ENCODE assay signal across 19 mouse cellular contexts in genomic region chr3:133364138-133364537, GRCm38 (mm10).
"Had no signal": no experiment of that assay in that cellular context is flagged by ENCODE, and none has a peak within 500 bp of the region (broad histone marks: within the 10 kb centered on the region; RNA-seq: fewer than 3 reads in every experiment).

No protein-coding gene starts in this region.

- H3K4me1 ChIP-seq: midbrain, embryonic 10.5 days; midbrain, embryonic 12.5 days; neural tube, embryonic 13.5 days; neural tube, embryonic 15.5 days had no signal

- H3K9me3 ChIP-seq: midbrain, embryonic 10.5 days; midbrain, embryonic 12.5 days; neural tube, embryonic 13.5 days; neural tube, embryonic 15.5 days had no signal

- DNase-seq: lung, adult 18-20 months; lung, embryonic 14.5 days; lung, postnatal 10 days; lung, postnatal 4 days; midbrain, embryonic 14.5 days; retina, postnatal 1 day; right cerebral cortex, adult 18-20 months; right cerebral cortex, postnatal 25 days; right cerebral cortex, postnatal 4 days; spleen, adult 18-20 months; thymus, adult 18-20 months; thymus, postnatal 14 days; thymus, postnatal 36 days had no signal

- H3K27me3 ChIP-seq: midbrain, embryonic 12.5 days; neural tube, embryonic 13.5 days; neural tube, embryonic 15.5 days had no signal

- H3K9ac ChIP-seq: lung, embryonic 14.5 days; midbrain, embryonic 12.5 days; neural tube, embryonic 13.5 days; neural tube, embryonic 15.5 days had no signal

- H3K36me3 ChIP-seq: midbrain, embryonic 12.5 days; neural tube, embryonic 15.5 days had no signal

- H3K4me2 ChIP-seq: lung, embryonic 14.5 days; midbrain, embryonic 12.5 days; neural tube, embryonic 13.5 days; neural tube, embryonic 15.5 days had no signal

- H3K27ac ChIP-seq: midbrain, embryonic 10.5 days; midbrain, embryonic 12.5 days; neural tube, embryonic 13.5 days; neural tube, embryonic 15.5 days had no signal

- H3K4me3 ChIP-seq: midbrain, embryonic 10.5 days; midbrain, embryonic 12.5 days; myocyte; neural tube, embryonic 13.5 days; neural tube, embryonic 15.5 days had no signal

- ATAC-seq: midbrain, embryonic 16.5 days had no signal
